Mouse (Mus musculus): Measurements from ENCODE around the gene Topaz1.
A peak's percentile ranks its signal among the peaks of the same experiment; 100 is the strongest.

Topaz1 gene

GRCm38 (mm10) chr9:122814775-122815174 is 67.6 kb downstream of the Topaz1 start:
- no peak for DNase-seq

- DNase-seq: no peak
Observed at GRCm38 (mm10) chr9:122815239-122815851, 68.2 kb downstream of the Topaz1 start.

GRCm38 (mm10) chr9:122823374-122824017 is 76.3 kb downstream of the Topaz1 start:
- DNase-seq: peak; percentile 30

GRCm38 (mm10) chr9:122826743-122827142 is 79.6 kb downstream of the Topaz1 start:
- peak; percentile 35 for DNase-seq

GRCm38 (mm10) chr9:122829826-122830380 is 82.8 kb downstream of the Topaz1 start:
- DNase-seq: peak; percentile 63

- peak; percentile 93 for DNase-seq
Observed at GRCm38 (mm10) chr9:122836126-122836525, 89.0 kb downstream of the Topaz1 start.

- peak; percentile 95 for DNase-seq
Observed at GRCm38 (mm10) chr9:122836790-122837189, 89.6 kb downstream of the Topaz1 start.

- peak; percentile 86 for DNase-seq
Observed at GRCm38 (mm10) chr9:122837216-122837615, 90.1 kb downstream of the Topaz1 start.

- DNase-seq: peak; percentile 91
Observed at GRCm38 (mm10) chr9:122837680-122838079, 90.5 kb downstream of the Topaz1 start.

GRCm38 (mm10) chr9:122843760-122844159 is 96.6 kb downstream of the Topaz1 start, which contains the start of gene Gm35549:
TSS of gene Gm35549 (minus strand) at chr9:122844035.
- DNase-seq: no peak

- no peak for DNase-seq
Observed at GRCm38 (mm10) chr9:122845621-122846020, 98.5 kb downstream of the Topaz1 start.

GRCm38 (mm10) chr9:122846156-122846555 is 99.0 kb downstream of the Topaz1 start:
- DNase-seq: peak; percentile 97

- DNase-seq: peak; percentile 94
Observed at GRCm38 (mm10) chr9:122847811-122848311, 100.7 kb downstream of the Topaz1 start.

Data from heart, adult 11 months (tissue).